Mouse (Mus musculus): ENCODE results near the gene Grasp.

DNA sequence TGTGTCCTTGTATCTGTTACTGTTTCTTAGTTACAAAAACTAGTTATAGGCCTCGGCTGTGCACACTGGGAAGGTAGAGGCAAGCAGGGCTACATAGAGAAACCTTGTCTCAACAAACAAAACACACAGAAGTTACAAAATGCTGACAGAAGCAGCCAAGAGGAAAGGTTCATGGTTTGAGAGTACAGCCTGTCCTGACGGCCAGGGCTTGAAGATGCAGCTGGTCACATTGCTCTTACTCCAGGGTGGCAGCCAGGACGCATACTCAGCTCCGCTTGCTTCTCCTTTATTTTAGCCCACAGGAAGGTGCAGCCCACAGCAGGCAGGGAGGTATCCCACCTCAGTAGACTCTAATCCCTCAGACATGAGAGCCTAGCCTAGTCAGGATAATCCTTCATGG is 8.0 kb upstream of the Grasp start:
- TF ChIP-seq CTCF (conservative IDR thresholded peaks at IDR 0.05; ENCODE audit: insufficient read depth, insufficient read length, low read depth, low read length) (no peak), POLR2A (IDR thresholded peaks at IDR 0.05; ENCODE audit: low read depth, low read length) (no peak)
